Mouse (Mus musculus) kidney, adult 11 months (tissue): ENCODE data around the gene Zmynd19.
A peak's percentile ranks its signal among the peaks of the same experiment; 100 is the strongest.

Experiments used
- DNase-seq: peaks from one replicate; pipeline ENCODE4 v3.0.0; 2022

The Zmynd19 gene

DNA sequence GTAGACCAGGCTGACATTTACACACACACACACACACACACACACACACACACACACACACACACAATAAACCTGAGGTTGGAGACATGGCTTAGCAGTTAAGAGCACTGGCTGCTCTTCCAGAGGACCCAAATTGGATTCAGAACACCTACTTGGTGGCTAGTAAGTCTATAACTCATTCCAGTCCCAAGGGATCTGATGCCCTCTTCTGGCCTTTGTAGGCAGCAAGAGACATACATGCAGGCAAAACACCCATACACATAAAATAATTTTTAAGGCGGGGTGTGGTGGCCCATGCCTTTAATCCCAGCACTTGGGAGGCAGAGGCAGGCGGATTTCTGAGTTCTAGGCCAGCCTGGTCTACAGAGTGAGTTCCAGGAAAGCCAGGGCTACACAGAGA lies 5.3 kb upstream of the Zmynd19 start:
- peak; percentile 47 for DNase-seq

GRCm38 (mm10) chr2:24950189-24950535 lies 570 bp downstream of the Zmynd19 start:
- DNase-seq: no peak

GRCm38 (mm10) chr2:24952537-24953055 lies 3.0 kb downstream of the Zmynd19 start:
- no peak for DNase-seq

DNA sequence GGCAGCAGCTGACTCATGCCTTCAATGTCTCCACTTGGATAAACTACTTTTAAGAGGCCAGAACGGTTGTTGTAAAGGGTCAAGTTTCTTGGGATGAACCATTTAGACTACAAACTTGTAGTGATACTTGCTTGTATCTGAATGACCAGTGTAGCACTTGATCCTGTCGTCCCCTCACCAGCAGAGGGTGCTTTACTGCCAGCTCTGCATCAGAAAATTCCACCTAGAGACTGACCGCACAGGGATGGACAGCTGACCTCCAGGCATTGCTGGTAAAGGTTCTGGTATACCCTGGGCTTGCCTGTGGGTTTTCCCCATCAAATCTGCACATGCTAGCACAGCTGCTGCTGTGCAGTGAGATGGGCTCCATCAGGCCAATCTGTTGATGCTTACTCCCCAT lies 11.3 kb downstream of the Zmynd19 start:
- peak; percentile 48 for DNase-seq

GRCm38 (mm10) chr2:24962304-24963000 lies 12.9 kb downstream of the Zmynd19 start, which contains the start of gene Dph7:
Dph7 (plus strand) TSS chr2:24962400.
- peak; percentile 74 for DNase-seq

DNA sequence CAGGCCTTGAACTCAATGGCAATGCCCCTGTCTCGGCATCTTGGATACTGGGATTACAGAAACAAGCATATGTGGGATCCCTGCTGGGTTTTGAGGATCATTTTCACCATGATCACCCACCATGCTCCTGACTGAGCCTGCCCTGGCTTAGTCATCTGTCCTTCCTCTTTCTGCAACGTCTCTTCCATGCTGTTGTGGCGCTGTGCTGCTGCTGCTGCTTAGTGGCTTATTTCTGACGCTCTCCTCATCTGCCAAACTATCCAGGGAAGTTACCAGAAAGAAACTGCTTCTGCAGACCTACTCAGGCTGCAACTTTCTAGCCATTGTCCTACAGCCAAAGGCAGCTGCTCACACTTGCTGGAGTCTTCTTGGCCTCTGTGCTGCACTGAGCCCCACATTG lies 20.8 kb downstream of the Zmynd19 start:
- DNase-seq: no peak

DNA sequence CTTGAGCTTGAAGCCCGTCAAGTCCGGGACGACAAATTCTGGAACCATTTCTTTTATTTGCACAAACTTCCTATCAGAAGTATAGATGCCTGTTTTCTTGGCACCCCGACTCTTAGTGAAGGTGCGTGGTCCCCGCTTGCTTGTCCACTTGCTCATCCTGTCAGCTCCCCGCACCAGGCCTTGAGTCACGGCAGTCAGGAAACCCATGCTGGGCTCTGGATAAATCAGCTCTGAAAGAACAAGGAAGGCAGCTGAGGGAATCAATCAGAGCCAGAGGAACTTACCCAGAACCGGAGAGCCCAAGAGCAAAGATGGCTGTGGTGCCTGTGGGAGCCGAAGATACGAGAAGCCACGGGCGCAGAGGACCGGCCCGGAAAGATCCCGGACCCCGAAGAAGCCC lies 24.9 kb downstream of the Zmynd19 start:
- DNase-seq: peak; percentile 27

DNA sequence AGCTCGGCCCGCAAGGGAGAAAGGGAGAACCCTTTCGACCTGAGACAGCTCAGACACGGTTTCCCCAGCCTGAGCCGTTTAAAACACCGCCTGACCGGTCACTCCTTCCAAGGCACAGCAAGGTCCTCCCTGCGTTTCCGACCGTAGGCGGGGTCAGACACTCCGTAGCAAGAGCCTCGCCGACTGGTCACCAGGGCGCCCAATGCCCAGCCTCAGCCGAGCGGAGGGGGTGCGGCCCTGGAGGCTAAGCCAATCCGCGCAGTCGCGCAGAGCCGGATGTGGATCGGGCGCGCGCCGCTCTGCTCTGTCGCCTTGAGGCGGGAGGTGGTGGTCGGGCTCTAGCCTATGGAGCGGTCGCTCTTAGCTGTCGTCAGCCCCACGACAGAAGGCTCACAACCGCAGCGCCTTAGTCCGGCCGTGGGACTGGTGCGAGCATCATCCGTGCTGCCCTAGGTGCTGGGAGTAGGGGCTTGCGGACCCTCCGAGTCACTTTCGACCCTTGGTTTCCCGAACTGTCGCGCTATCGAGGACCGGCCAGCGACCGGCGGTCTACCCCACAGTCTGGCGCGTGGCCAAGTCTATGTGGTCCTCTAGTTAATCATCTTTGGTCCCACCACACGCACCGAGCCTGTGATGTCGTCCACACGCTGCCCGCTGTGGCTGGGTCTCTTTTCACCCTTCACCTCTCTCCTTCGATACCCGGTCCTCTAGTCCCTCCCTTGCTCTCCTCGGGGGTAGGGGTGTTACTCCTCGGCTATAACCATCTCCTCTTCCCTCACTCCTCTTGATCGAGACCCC lies 25.5 kb downstream of the Zmynd19 start, which contains the start of gene Mrpl41:
Gene Mrpl41 (minus strand): TSS at position 193 of the 798 bp plus-strand sequence.
- DNase-seq: peak; percentile 97

DNA sequence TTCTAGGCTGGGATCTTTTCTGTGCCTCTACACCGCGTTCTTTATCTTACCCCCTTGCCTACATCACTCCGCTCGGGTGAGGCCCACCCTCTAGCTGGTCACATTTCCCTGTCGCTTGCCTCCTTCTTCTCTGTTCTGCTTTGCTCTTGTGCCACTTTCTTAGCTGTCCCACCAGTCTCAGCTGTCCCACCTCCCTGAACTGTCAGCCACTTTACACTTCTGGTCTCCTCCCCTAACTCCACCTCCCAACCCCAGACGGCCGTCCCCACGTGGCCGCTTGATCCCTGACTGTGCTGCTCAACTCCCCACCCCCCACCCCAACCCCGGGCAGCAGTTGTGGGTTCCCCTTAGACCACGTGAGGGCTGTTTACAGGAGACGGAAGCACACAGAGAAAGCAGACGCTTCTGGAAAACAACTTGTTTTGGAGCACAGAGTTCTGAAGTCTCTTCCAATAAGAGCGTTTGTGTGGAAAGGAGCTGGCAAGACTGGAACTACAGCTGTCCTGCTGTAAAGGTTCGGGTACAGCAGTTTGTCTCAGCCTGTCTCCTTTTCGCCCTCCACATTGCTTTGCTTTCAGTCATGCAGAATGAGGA lies 26.2 kb downstream of the Zmynd19 start, which contains the start of gene Pnpla7:
Gene Pnpla7 (plus strand): TSS at position 330 of the 594 bp plus-strand sequence.
- peak; percentile 86 for DNase-seq

- no peak for DNase-seq
These were observed 27.4 kb downstream of the Zmynd19 start for GRCm38 (mm10) chr2:24976960-24977359.

DNA sequence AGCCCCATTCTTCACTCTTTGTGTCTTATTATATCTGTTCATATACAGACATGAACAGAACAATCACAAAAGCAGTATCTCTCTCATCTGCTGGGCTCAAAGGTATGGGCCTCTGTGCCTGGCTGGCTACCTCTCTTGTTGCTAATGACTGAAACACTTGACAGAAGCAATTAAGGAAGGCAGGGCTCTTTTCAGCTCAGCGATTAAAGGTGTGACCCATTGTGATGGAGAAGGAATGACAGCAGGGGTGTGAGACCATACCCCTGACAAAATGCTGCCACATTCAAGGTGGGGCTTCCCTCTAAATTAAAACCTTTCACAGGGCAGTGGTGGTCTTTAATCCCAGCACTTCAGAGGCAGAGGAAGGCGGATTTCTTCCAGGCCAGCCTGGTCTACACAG lies 38.2 kb downstream of the Zmynd19 start:
- DNase-seq: no peak

GRCm38 (mm10) chr2:24995332-24995731 lies 45.7 kb downstream of the Zmynd19 start:
- DNase-seq: no peak

GRCm38 (mm10) chr2:24996471-24996870 lies 46.9 kb downstream of the Zmynd19 start:
- no peak for DNase-seq

DNA sequence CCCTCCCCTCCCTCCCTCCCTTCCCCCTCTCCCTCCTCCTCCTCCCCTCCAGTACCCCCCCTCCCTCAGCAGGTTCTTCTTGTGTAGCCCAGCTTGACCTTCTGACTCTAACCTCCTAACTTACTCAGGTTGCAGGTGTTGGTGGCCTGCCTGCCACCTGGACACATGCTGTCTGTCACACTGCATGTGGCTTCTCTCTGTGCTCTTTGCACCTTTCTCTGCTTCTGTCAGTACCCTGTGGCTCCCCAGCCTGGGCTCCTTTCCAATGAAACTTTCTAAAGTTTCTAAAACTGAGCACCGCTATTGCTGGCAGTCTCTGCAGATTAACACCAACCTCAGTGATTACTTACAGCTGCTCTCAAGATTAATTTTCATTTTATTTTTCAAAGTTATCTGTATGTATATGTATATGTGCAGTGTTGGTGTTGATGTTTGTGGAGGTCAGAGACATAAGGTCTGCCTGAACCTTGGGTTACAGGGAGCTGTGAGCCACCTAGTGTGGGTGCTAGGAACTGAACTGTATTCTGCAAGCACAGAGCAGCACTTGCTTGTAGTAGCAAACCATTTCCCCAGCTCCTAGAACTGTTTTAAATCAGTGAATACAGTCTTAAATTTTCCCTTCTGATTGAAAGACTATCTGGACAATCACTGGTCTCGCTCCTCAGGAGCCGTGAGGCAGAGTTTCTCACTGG lies 51.1 kb downstream of the Zmynd19 start:
- DNase-seq: peak; percentile 18

DNA sequence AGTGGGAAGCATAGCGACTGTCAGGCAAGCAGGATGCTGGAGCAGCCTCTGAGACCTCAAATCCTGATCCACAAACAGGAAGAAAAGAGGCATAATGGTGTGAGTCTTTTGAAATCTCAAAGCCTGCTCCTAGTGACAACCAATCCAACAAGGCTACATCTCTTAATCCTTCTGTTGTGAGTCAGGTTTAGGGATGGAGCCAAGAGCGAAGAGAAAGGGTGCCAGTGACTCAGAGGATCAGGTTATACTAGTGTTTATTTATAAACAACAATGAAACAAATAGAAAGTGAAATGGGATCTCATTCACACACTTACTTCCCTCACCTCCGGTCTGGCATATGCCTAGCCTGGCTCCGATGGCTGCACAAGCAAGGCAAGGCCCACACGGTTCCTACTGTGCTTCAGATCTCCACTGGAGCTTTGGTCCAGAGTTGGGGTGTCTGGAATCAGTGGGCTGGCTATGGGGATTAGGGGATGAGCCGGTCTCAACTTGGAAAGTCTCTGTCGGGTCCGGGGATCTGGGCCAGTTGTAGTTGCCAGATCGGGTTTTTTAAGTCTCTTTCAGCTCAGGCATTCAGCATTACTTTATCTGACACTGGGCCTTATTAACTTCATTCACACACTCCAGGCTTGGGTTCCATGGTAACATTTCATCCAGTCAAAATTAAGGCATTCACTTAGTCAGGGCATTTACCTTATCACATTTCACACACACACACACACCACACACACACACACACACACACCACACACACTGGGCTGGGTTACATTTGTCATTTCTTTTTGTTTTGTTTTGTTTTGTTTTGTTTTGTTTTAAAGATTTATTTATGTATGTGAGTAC lies 54.6 kb downstream of the Zmynd19 start:
- no peak for DNase-seq

- no peak for DNase-seq
These were observed 57.2 kb downstream of the Zmynd19 start for GRCm38 (mm10) chr2:25006767-25007166.

- DNase-seq: no peak
These were observed 58.7 kb downstream of the Zmynd19 start for GRCm38 (mm10) chr2:25008250-25008649.
